Mouse (Mus musculus): ENCODE data around the gene Jmjd1c.

GRCm38 (mm10) chr10:67061367-67061801 is 34.5 kb upstream of the Jmjd1c start:
- no peak for TF ChIP-seq CTCF (IDR thresholded peaks at IDR 0.05; ENCODE audit: control insufficient read depth, insufficient read depth, insufficient read length)
- TF ChIP-seq MAX (IDR thresholded peaks at IDR 0.05), result no peak
- TF ChIP-seq CEBPB (IDR thresholded peaks at IDR 0.05; ENCODE audit: low read depth), result no peak
- TF ChIP-seq USF1 (IDR thresholded peaks at IDR 0.05; ENCODE audit: low read depth), result no peak
- no peak for TF ChIP-seq MYOG (IDR thresholded peaks at IDR 0.05; ENCODE audit: control insufficient read depth, extremely low read depth, insufficient read length)
